Mouse (Mus musculus) ES-Bruce4 (cell line): ENCODE measurements around the gene Dnaja3.

Experiments used
- CTCF ChIP-seq: IDR thresholded peaks from one replicate; pipeline ENCODE4 v1.8.1; 2011; ENCODE audit warnings: low read depth, low read length
- POLR2A ChIP-seq: IDR thresholded peaks from one replicate; pipeline ENCODE4 v1.8.1; 2011; ENCODE audit warnings: low read length; ENCODE audit not compliant: insufficient read depth

DNA sequence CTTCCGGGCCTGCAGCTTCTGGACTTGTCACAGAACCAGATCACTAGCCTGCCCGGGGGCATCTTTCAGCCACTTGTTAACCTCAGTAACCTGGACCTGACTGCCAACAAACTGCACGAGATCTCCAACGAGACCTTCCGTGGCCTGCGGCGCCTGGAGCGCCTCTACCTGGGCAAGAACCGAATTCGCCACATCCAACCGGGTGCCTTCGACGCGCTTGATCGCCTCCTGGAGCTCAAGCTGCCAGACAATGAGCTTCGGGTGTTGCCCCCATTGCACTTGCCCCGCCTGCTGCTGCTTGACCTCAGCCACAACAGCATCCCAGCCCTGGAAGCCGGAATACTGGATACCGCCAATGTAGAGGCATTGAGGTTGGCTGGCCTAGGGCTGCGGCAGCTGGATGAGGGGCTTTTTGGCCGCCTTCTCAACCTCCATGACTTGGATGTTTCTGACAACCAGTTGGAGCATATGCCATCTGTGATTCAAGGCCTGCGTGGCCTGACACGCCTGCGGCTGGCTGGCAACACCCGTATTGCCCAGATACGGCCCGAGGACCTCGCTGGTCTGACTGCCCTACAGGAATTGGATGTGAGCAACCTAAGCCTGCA, 8.7 kb downstream of the Dnaja3 start:
- TF ChIP-seq POLR2A (no peak), CTCF (no peak)
